Mouse (Mus musculus) spleen, postnatal 14 days (tissue): ENCODE results near the gene Acsf3.

Experiments
- DNase-seq, 2 experiments: peaks; one replicate each; pipeline ENCODE4 v3.0.0; 2021 to 2022; ENCODE audit warnings: low spot score in 2 of 2

The Acsf3 gene

GRCm38 (mm10) chr8:122810376-122810775 is 35.1 kb downstream of the Acsf3 start:
- no peak for DNase-seq

- no peak for DNase-seq
Measured at GRCm38 (mm10) chr8:122811870-122812494, 36.7 kb downstream of the Acsf3 start.

- DNase-seq = no peak
Measured at GRCm38 (mm10) chr8:122812610-122813250, 37.4 kb downstream of the Acsf3 start.

GRCm38 (mm10) chr8:122814608-122815007 is 39.3 kb downstream of the Acsf3 start:
- no peak for DNase-seq

- no peak for DNase-seq
Measured at GRCm38 (mm10) chr8:122816965-122817364, 41.7 kb downstream of the Acsf3 start.

GRCm38 (mm10) chr8:122817724-122818496 is 42.6 kb downstream of the Acsf3 start:
- DNase-seq = no peak

- DNase-seq = no peak
Measured at GRCm38 (mm10) chr8:122819776-122820175, 44.5 kb downstream of the Acsf3 start.

GRCm38 (mm10) chr8:122824571-122824970 is 49.3 kb downstream of the Acsf3 start:
- no peak for DNase-seq

- no peak for DNase-seq
Measured at GRCm38 (mm10) chr8:122824986-122825385, 49.7 kb downstream of the Acsf3 start.

GRCm38 (mm10) chr8:122825408-122825807 is 50.1 kb downstream of the Acsf3 start:
- no peak for DNase-seq

- no peak for DNase-seq
Measured at GRCm38 (mm10) chr8:122829396-122829795, 54.1 kb downstream of the Acsf3 start.

- peak; percentile 90 to 94 for DNase-seq
Measured at GRCm38 (mm10) chr8:122830349-122831061, 55.2 kb downstream of the Acsf3 start.

- no peak for DNase-seq
Measured at GRCm38 (mm10) chr8:122834416-122834815, 59.1 kb downstream of the Acsf3 start.

GRCm38 (mm10) chr8:122834971-122835370 is 59.7 kb downstream of the Acsf3 start:
- DNase-seq = peak; percentile 56 to 79

GRCm38 (mm10) chr8:122836199-122836598 is 60.9 kb downstream of the Acsf3 start:
- DNase-seq = no peak

- no peak for DNase-seq
Measured at GRCm38 (mm10) chr8:122836696-122837095, 61.4 kb downstream of the Acsf3 start.

GRCm38 (mm10) chr8:122844161-122844560 is 68.9 kb downstream of the Acsf3 start:
- DNase-seq = no peak

GRCm38 (mm10) chr8:122845662-122846061 is 70.4 kb downstream of the Acsf3 start:
- DNase-seq = no peak

- no peak for DNase-seq
Measured at GRCm38 (mm10) chr8:122847829-122848561, 72.7 kb downstream of the Acsf3 start, which contains the start of gene Cdh15. Gene Cdh15 (plus strand): TSS chr8:122847966.

- DNase-seq = no peak
Measured at GRCm38 (mm10) chr8:122849152-122849910, 74.0 kb downstream of the Acsf3 start.
